Mouse (Mus musculus): ENCODE results near the gene Ssr2.
"Not testable (repeated sequence)": the region's sequence is repeated elsewhere in the genome, so short reads cannot be mapped to it uniquely, and the experiment has no call there.

GRCm38 (mm10) chr3:88605666-88606065 is 30.0 kb downstream of the Ssr2 start, which contains the start of gene Arhgef2:
- TF ChIP-seq EP300 (optimal IDR thresholded peaks at IDR 0.05); CTCF (IDR thresholded peaks at IDR 0.05; ENCODE audit: low read depth): not testable (repeated sequence)

Measured in stomach, postnatal 0 days (tissue).